Mouse (Mus musculus): ENCODE measurements around the gene Cox20.

DNA sequence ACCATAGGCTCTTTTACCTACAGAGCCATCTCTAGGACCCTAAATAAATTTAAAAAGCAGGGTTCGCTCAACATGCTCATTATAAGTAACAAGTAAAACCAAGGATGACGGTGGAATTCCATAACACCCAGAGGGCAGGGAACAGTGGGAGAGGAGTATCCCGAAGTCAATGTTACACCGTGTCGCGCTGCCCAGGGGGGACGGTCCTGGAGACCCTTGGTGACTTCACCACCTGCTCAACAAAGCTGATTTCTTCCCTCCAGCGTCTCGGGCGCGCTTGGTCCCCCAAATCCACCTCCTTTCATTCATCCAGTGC, 43.2 kb upstream of the Cox20 start:
- TF ChIP-seq POLR2A (IDR thresholded peaks at IDR 0.05; ENCODE audit: borderline replicate concordance, insufficient read depth, low read length) (no peak), CTCF (IDR thresholded peaks at IDR 0.05; ENCODE audit: borderline replicate concordance, insufficient read depth, low read depth, low read length) (no peak)

All from cerebellum, adult 2 months (tissue).